Mouse (Mus musculus): Measurements from ENCODE around the gene Fam193b. TPM values are rescaled to one million over a fixed set of nuclear protein-coding genes. Genes with fewer than 3 reads are reported as not detected.
"Not testable (repeated sequence)": the region's sequence is repeated elsewhere in the genome, so short reads cannot be mapped to it uniquely, and the experiment has no call there.

Gene Fam193b
- polyA plus RNA-seq, 1 experiment from 2014 or later, result 24.9 TPM

GRCm38 (mm10) chr13:55575932-55576331 lies 5.0 kb upstream of the Fam193b start:
- Histone ChIP-seq H3K27ac (no peak overlapping the region), H3K36me3 (ENCODE audit: insufficient read depth, low read length) (no peaks in the 10 kb centered on the region), H3K9me3 (replicated peaks; ENCODE audit: low read length) (no peaks in the 10 kb centered on the region), H3K27me3 (ENCODE audit: insufficient read depth, low read length) (no peaks in the 10 kb centered on the region), H3K4me1 (replicated peaks; ENCODE audit: insufficient read depth, low read length) (0 out of 2 replicates have a peak, but pooled peaks cover 3% of the 10 kb centered on the region), H3K4me2 (ENCODE audit: low read length) (no peak overlapping the region), H3K9ac (ENCODE audit: low read depth, low read length) (no peak overlapping the region), H3K4me3 (replicated peaks; ENCODE audit: low read depth, low read length) (no peak overlapping the region)
- DNase-seq (ENCODE audit: low spot score), result no peak
- 63% methylated on average over 5 of the region's 5 CpGs for WGBS
- no peak for ATAC-seq (replicated peaks; ENCODE audit: low FRiP score, low read depth)
- no peak for TF ChIP-seq CTCF (IDR thresholded peaks at IDR 0.05; ENCODE audit: low read depth)

GRCm38 (mm10) chr13:55574321-55574720 lies 3.4 kb upstream of the Fam193b start:
- Histone ChIP-seq H3K27ac (no peak overlapping the region), H3K4me3 (replicated peaks; ENCODE audit: low read depth, low read length) (no peak overlapping the region), H3K27me3 (ENCODE audit: insufficient read depth, low read length) (no peaks in the 10 kb centered on the region), H3K36me3 (ENCODE audit: insufficient read depth, low read length) (no peaks in the 10 kb centered on the region), H3K4me1 (replicated peaks; ENCODE audit: insufficient read depth, low read length) (peaks cover 9% of the 10 kb centered on the region), H3K4me2 (ENCODE audit: low read length) (no peak overlapping the region), H3K9ac (ENCODE audit: low read depth, low read length) (no peak overlapping the region), H3K9me3 (replicated peaks; ENCODE audit: low read length) (no peaks in the 10 kb centered on the region)
- 63% methylated on average over 5 of the region's 5 CpGs for WGBS
- DNase-seq (ENCODE audit: low spot score) (no peak), ATAC-seq (replicated peaks; ENCODE audit: low FRiP score, low read depth) (no peak)
- no peak for TF ChIP-seq CTCF (IDR thresholded peaks at IDR 0.05; ENCODE audit: low read depth)

DNA sequence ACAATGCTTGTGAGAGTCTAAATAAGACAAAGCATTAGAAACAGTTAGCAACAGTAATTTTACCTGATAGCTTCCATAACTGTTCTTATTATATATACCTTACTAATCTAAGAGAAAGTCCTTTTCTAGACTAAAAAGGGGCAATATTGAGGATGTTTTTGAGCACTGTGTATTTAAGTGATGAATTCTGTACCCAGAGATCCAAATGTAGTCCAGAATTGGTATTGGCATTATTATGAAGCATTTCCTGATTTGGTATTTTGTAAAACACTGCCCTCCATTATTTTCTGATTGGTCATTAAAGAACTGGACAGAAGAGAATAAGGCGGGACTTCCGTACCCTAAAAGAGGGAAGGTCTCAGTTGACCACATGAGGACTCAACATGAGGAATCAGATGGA lies 2.5 kb upstream of the Fam193b start, which contains the start of gene Tmed9:
Tmed9 (plus strand) TSS at position 301 of the 400 bp plus-strand sequence.
- no peak within 1 kb of the TSS for H3K27ac ChIP-seq
- no peak within 1 kb of the TSS for H3K9ac ChIP-seq (ENCODE audit: low read depth, low read length)
- ATAC-seq (replicated peaks; ENCODE audit: low FRiP score, low read depth), result no peak
- DNase-seq (ENCODE audit: low spot score), result no peak
- no peak within 1 kb of the TSS for H3K4me3 ChIP-seq (replicated peaks; ENCODE audit: low read depth, low read length)
- peaks cover 12% of the 10 kb centered on the region for H3K4me1 ChIP-seq (replicated peaks; ENCODE audit: insufficient read depth, low read length)
- no peaks in the 10 kb centered on the region for H3K27me3 ChIP-seq (ENCODE audit: insufficient read depth, low read length)
- no peaks in the 10 kb centered on the region for H3K36me3 ChIP-seq (ENCODE audit: insufficient read depth, low read length)
- no peaks in the 10 kb centered on the region for H3K9me3 ChIP-seq (replicated peaks; ENCODE audit: low read length)
- WGBS, result 96% methylated on average over 2 of the region's 2 CpGs
- H3K4me2 ChIP-seq (ENCODE audit: low read length), result no peak within 1 kb of the TSS
- no peak for TF ChIP-seq CTCF (IDR thresholded peaks at IDR 0.05; ENCODE audit: low read depth)

GRCm38 (mm10) chr13:55571977-55572376 lies 1.1 kb upstream of the Fam193b start:
- Histone ChIP-seq H3K4me1 (replicated peaks; ENCODE audit: insufficient read depth, low read length) (peaks cover 12% of the 10 kb centered on the region), H3K27ac (no peak overlapping the region), H3K9me3 (replicated peaks; ENCODE audit: low read length) (no peaks in the 10 kb centered on the region), H3K9ac (ENCODE audit: low read depth, low read length) (no peak overlapping the region), H3K36me3 (ENCODE audit: insufficient read depth, low read length) (no peaks in the 10 kb centered on the region), H3K4me2 (ENCODE audit: low read length) (no peak overlapping the region), H3K27me3 (ENCODE audit: insufficient read depth, low read length) (no peaks in the 10 kb centered on the region), H3K4me3 (replicated peaks; ENCODE audit: low read depth, low read length) (no peak overlapping the region)
- 78% methylated on average over 2 of the region's 2 CpGs for WGBS
- DNase-seq (ENCODE audit: low spot score) (no peak), ATAC-seq (replicated peaks; ENCODE audit: low FRiP score, low read depth) (no peak)
- TF ChIP-seq CTCF (IDR thresholded peaks at IDR 0.05; ENCODE audit: low read depth), result no peak

DNA sequence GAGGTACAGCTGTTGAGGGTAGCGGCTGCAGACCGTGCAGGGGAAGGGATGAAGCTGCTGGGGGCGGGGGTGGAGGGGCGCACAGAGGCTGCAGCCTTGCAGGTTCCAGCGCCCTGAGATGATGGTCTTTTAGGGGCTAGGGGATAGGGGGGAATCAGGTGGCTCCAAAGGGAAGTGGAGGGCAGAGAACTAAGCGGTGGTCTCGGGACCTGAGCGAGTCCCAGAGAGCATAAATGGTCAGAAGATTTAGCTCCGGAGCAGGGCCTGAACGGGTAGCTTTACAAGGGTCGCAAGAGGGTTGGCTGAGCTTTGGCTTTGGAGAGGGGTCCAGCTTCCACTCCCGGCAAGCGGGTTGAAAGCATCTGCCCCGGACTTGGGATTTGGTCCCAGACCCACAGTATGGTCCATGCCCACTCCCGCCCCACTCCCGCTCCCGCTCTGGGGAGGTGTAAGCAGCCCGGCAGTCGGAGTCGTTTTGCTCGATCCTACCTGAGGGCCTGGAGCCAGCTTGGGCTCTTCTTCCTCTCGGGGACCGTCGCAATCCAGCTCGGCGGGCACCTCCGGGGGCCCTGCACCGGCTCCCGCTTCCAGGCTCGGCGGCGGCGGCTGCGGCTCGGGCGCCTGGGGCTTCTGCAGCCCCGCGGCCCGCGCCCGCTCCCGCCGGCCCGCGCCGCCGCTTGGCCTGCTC lies 490 bp downstream of the Fam193b start:
- H3K27me3 ChIP-seq (ENCODE audit: insufficient read depth, low read length), result no peaks in the 10 kb centered on the region
- peak overlapping the region; percentile 96 for H3K4me3 ChIP-seq (replicated peaks; ENCODE audit: low read depth, low read length)
- DNase-seq (ENCODE audit: low spot score), result peak; percentile 45
- no peak for TF ChIP-seq CTCF (IDR thresholded peaks at IDR 0.05; ENCODE audit: low read depth)
- peaks cover 12% of the 10 kb centered on the region for H3K4me1 ChIP-seq (replicated peaks; ENCODE audit: insufficient read depth, low read length)
- WGBS, result under 1% methylated on average over 35 of the region's 47 CpGs
- H3K9ac ChIP-seq (ENCODE audit: low read depth, low read length), result peak overlapping the region; percentile 96
- H3K4me2 ChIP-seq (ENCODE audit: low read length), result peak overlapping the region; percentile 90
- H3K9me3 ChIP-seq (replicated peaks; ENCODE audit: low read length), result no peaks in the 10 kb centered on the region
- ATAC-seq (replicated peaks; ENCODE audit: low FRiP score, low read depth), result peak; percentile 53
- peak overlapping the region; percentile 91 for H3K27ac ChIP-seq
- no peaks in the 10 kb centered on the region for H3K36me3 ChIP-seq (ENCODE audit: insufficient read depth, low read length)

DNA sequence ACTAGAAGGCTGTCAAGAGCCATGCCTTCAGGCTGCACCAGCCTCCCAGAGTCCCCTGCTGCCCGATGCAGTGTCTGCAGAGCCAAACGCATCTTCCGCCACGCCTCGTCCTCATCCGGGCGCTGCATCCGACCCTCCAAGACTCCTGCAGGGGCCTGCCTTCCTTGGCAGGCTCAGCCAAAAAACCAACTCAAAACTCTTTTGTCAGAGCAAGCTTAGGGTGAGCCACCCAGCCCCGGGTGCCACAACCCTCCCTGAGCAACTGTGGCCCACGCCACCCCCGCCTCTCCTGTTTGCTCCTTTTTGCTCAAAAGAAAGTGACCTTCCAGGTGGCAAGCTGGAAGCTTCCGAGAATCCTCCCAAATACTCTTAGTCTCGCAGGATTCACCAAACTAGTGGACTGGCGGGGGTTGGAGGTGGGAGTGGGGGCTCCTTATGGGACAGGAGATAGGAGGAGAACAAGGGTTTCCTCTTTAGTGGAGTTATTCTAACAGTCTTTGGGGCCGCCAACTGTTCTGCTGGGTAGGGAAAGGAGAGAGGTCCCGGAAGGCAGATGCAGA lies 1.1 kb downstream of the Fam193b start:
- peaks cover 12% of the 10 kb centered on the region for H3K4me1 ChIP-seq (replicated peaks; ENCODE audit: insufficient read depth, low read length)
- peak; percentile 54 for DNase-seq (ENCODE audit: low spot score)
- peak overlapping the region; percentile 96 for H3K9ac ChIP-seq (ENCODE audit: low read depth, low read length)
- H3K9me3 ChIP-seq (replicated peaks; ENCODE audit: low read length), result no peaks in the 10 kb centered on the region
- TF ChIP-seq CTCF (IDR thresholded peaks at IDR 0.05; ENCODE audit: low read depth), result no peak
- H3K36me3 ChIP-seq (ENCODE audit: insufficient read depth, low read length), result no peaks in the 10 kb centered on the region
- H3K4me2 ChIP-seq (ENCODE audit: low read length), result peak overlapping the region; percentile 90
- 2% methylated on average over 16 of the region's 16 CpGs for WGBS
- H3K4me3 ChIP-seq (replicated peaks; ENCODE audit: low read depth, low read length), result peak overlapping the region; percentile 96
- no peak for ATAC-seq (replicated peaks; ENCODE audit: low FRiP score, low read depth)
- no peaks in the 10 kb centered on the region for H3K27me3 ChIP-seq (ENCODE audit: insufficient read depth, low read length)
- H3K27ac ChIP-seq, result peak overlapping the region; percentile 91

GRCm38 (mm10) chr13:55568524-55568923 lies 2.4 kb downstream of the Fam193b start:
- not testable (repeated sequence) for H3K4me3 ChIP-seq (replicated peaks; ENCODE audit: low read depth, low read length); H3K9ac ChIP-seq (ENCODE audit: low read depth, low read length); DNase-seq (ENCODE audit: low spot score); H3K27ac ChIP-seq; H3K9me3 ChIP-seq (replicated peaks; ENCODE audit: low read length); H3K4me2 ChIP-seq (ENCODE audit: low read length); H3K36me3 ChIP-seq (ENCODE audit: insufficient read depth, low read length); H3K27me3 ChIP-seq (ENCODE audit: insufficient read depth, low read length); ATAC-seq (replicated peaks; ENCODE audit: low FRiP score, low read depth)
- H3K4me1 ChIP-seq (replicated peaks; ENCODE audit: insufficient read depth, low read length), result peaks cover 12% of the 10 kb centered on the region
- WGBS, result 87% methylated on average over 4 of the region's 4 CpGs

Data from kidney, postnatal 0 days (tissue).